Mouse (Mus musculus): Measurements from ENCODE around the gene Chek2.

DNA sequence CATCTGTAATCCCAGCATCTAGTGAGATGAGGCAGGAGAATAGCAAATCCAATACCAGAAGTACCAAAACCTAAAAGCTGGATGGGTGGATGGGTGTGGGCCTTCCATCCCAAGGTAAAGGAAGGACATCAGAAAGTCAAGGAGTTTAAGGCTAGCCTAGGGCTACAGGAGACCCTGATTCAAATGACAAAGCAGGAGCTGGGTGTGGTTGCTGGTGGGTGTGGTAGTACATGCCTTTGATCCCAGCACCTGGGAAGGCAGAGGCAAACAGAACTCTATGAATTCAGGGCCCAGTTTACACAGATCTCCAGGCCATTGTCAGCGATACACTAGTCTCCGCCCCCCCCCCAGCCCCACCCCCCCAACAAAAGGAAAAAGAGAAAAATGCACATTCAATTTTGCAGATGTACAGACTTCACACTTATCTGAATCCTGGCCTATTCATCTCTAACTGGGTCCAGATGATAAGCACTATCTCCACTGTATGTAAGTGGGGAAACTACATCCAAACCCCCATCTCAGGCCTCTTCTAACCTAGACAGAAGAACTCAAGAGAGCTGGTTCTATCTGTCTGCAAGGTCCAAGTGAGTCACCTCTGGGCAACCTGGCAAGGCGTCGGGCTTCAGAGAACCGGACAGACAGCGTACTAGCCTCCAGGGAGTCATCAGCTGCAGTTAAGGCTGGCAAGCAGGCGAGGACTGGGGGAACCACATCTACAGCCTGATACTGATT lies 35.6 kb upstream of the Chek2 start:
- TF ChIP-seq ZC3H11A (IDR thresholded peaks at IDR 0.05; ENCODE audit: borderline replicate concordance, low read depth, low read length): no peak
- no peak for TF ChIP-seq ZNF384 (IDR thresholded peaks at IDR 0.05; ENCODE audit: low read depth, low read length)
- TF ChIP-seq MAFK (IDR thresholded peaks at IDR 0.05; ENCODE audit: insufficient read depth, low read depth, low read length): no peak
- no peak for TF ChIP-seq CHD2 (IDR thresholded peaks at IDR 0.05; ENCODE audit: low read depth, low read length)
